Mouse (Mus musculus) testis, adult 2 months (tissue): Measurements from ENCODE around the gene Aldh6a1. TPM values are rescaled to one million over a fixed set of nuclear protein-coding genes. Genes with fewer than 3 reads are reported as not detected.

Source experiments
- H3K27ac ChIP-seq: fragments of 200-500 bp; 2 replicates; pipeline ENCODE4 v1.5.1; 2012; ENCODE audit warnings: low read depth, low read length; ENCODE audit not compliant: control insufficient read depth, insufficient read depth
- H3K27me3 ChIP-seq: fragments of 200-500 bp; 2 replicates; pipeline ENCODE4 v1.6.1; 2012; ENCODE audit warnings: mild to moderate bottlenecking, low read length, moderate library complexity; ENCODE audit not compliant: control insufficient read depth, insufficient read depth
- H3K36me3 ChIP-seq: fragments of 200-500 bp; 2 replicates; pipeline ENCODE4 v1.6.1; 2012; ENCODE audit warnings: mild to moderate bottlenecking, low read length; ENCODE audit not compliant: control insufficient read depth, insufficient read depth
- H3K4me1 ChIP-seq: fragments of 200-500 bp; 2 replicates; pipeline ENCODE4 v1.6.1; 2012; ENCODE audit warnings: low read length; ENCODE audit not compliant: control insufficient read depth, insufficient read depth
- H3K4me3 ChIP-seq: fragments of 200-500 bp; 2 replicates; pipeline ENCODE4 v1.5.1; 2012; ENCODE audit warnings: low read depth, mild to moderate bottlenecking, low read length, moderate library complexity, mixed read lengths; ENCODE audit not compliant: control insufficient read depth
- CTCF ChIP-seq: fragments of 200-500 bp; IDR thresholded peaks from 2 replicates; pipeline ENCODE4 v1.5.1; 2012; ENCODE audit warnings: low read depth, mild to moderate bottlenecking, inconsistent platforms, low read length, moderate library complexity; ENCODE audit not compliant: control insufficient read depth, insufficient read depth, insufficient replicate concordance
- POLR2A ChIP-seq: fragments of 200-500 bp; IDR thresholded peaks from 2 replicates; pipeline ENCODE4 v1.6.1; 2012; ENCODE audit warnings: low read depth, mild to moderate bottlenecking, inconsistent platforms, low read length, moderate library complexity; ENCODE audit not compliant: control insufficient read depth
- polyA plus RNA-seq: library from polyadenylated mRNA; depleted of rRNA; stranded (reverse); fragments of >200 nt; gene quantifications from 2 replicates; pipeline ENCODE4 v1.2.3, GENCODE M21; 2012

Aldh6a1 gene
- polyA plus RNA-seq, 1 experiment: 13.7 TPM

GRCm38 (mm10) chr12:84447386-84447785 lies 3.4 kb downstream of the Aldh6a1 start:
- peaks cover 4% of the 10 kb centered on the region for H3K4me1 ChIP-seq
- no peaks in the 10 kb centered on the region; the same call in 1 of the 2 replicates for H3K36me3 ChIP-seq
- no peak for TF ChIP-seq POLR2A
- H3K27me3 ChIP-seq: no peaks in the 10 kb centered on the region
- H3K4me3 ChIP-seq: no peak overlapping the region
- H3K27ac ChIP-seq: no peak overlapping the region

GRCm38 (mm10) chr12:84442526-84442925 lies 8.3 kb downstream of the Aldh6a1 start:
- no peak overlapping the region for H3K4me3 ChIP-seq
- H3K27ac ChIP-seq: no peak overlapping the region
- no peaks in the 10 kb centered on the region; the same call in 1 of the 2 replicates for H3K36me3 ChIP-seq
- no peaks in the 10 kb centered on the region for H3K27me3 ChIP-seq
- TF ChIP-seq CTCF: no peak
- no peak for TF ChIP-seq POLR2A
- H3K4me1 ChIP-seq: no peaks in the 10 kb centered on the region

GRCm38 (mm10) chr12:84438697-84439096 lies 12.1 kb downstream of the Aldh6a1 start:
- Histone ChIP-seq H3K27ac (no peak overlapping the region), H3K27me3 (no peaks in the 10 kb centered on the region), H3K4me3 (no peak overlapping the region), H3K4me1 (no peaks in the 10 kb centered on the region), H3K36me3 (no peaks in the 10 kb centered on the region; the same call in 1 of the 2 replicates)
- TF ChIP-seq POLR2A: no peak

GRCm38 (mm10) chr12:84429825-84430224 lies 21.0 kb downstream of the Aldh6a1 start:
- Histone ChIP-seq H3K27me3 (no peaks in the 10 kb centered on the region), H3K4me3 (no peak overlapping the region), H3K27ac (no peak overlapping the region; the same call in 1 of the 2 replicates), H3K36me3 (peaks cover 1% of the 10 kb centered on the region), H3K4me1 (no peaks in the 10 kb centered on the region)
- TF ChIP-seq CTCF: no peak

GRCm38 (mm10) chr12:84423990-84424389 lies 26.8 kb downstream of the Aldh6a1 start:
- H3K27ac ChIP-seq: no peak overlapping the region
- no peak for TF ChIP-seq CTCF
- no peak for TF ChIP-seq POLR2A
- H3K36me3 ChIP-seq: peaks cover 4% of the 10 kb centered on the region
- H3K27me3 ChIP-seq: no peaks in the 10 kb centered on the region
- no peak overlapping the region for H3K4me3 ChIP-seq
- H3K4me1 ChIP-seq: no peaks in the 10 kb centered on the region

GRCm38 (mm10) chr12:84417605-84417922 lies 33.2 kb downstream of the Aldh6a1 start:
- peaks cover 3% of the 10 kb centered on the region for H3K36me3 ChIP-seq
- no peaks in the 10 kb centered on the region for H3K27me3 ChIP-seq
- peak overlapping the region; percentile 96 for H3K4me3 ChIP-seq
- H3K27ac ChIP-seq: peak overlapping the region; percentile 78
- H3K4me1 ChIP-seq: no peaks in the 10 kb centered on the region
- TF ChIP-seq CTCF: no peak
- TF ChIP-seq POLR2A: no peak

- H3K4me3 ChIP-seq: peak within 1 kb of the TSS; percentile 96
- H3K27me3 ChIP-seq: no peaks in the 10 kb centered on the region
- H3K36me3 ChIP-seq: peaks cover 3% of the 10 kb centered on the region
- peak within 1 kb of the TSS; percentile 78 for H3K27ac ChIP-seq
- no peaks in the 10 kb centered on the region for H3K4me1 ChIP-seq
- TF ChIP-seq CTCF (no peak), POLR2A (peak; percentile 90)
Observed at GRCm38 (mm10) chr12:84416834-84417604, 33.8 kb downstream of the Aldh6a1 start, which contains the start of gene Rnf113a2. Rnf113a2 (plus strand) TSS chr12:84417196.
